Mouse (Mus musculus) hindbrain, embryonic 16.5 days (tissue): Measurements from ENCODE around the gene Kcnb1. TPM values are rescaled to one million over a fixed set of nuclear protein-coding genes. Genes with fewer than 3 reads are reported as not detected.

Experiments used
- ATAC-seq: fragments of 200-750 bp; cut with Nextera tagmentation; 2 replicates; pipeline ENCODE4 v1.8.0; 2017; ENCODE audit warnings: moderate TSS enrichment, moderate library complexity
- H3K27ac ChIP-seq: fragments of 300-500 bp; sonication (generic); 2 replicates; pipeline ENCODE4 v1.5.1; 2014; ENCODE audit warnings: low read depth, mild to moderate bottlenecking, control low read depth, low read length, moderate library complexity
- H3K27me3 ChIP-seq: fragments of 300-500 bp; sonication (generic); replicated peaks from 2 replicates; pipeline ENCODE4 v1.6.1; 2014; ENCODE audit warnings: low read length; ENCODE audit not compliant: control insufficient read depth, insufficient read depth
- H3K36me3 ChIP-seq: fragments of 300-500 bp; sonication (generic); 2 replicates; pipeline ENCODE4 v1.6.1; 2014; ENCODE audit warnings: mild to moderate bottlenecking, low read length, moderate library complexity, mixed read lengths; ENCODE audit not compliant: control insufficient read depth, insufficient read depth
- H3K4me1 ChIP-seq: fragments of 300-500 bp; sonication (generic); 2 replicates; pipeline ENCODE4 v1.6.1; 2014; ENCODE audit warnings: low read depth, low read length; ENCODE audit not compliant: control insufficient read depth, insufficient read depth
- H3K4me2 ChIP-seq: fragments of 300-500 bp; sonication (generic); 2 replicates; pipeline ENCODE4 v1.6.1; 2014; ENCODE audit warnings: mild to moderate bottlenecking, low read length, control low read depth, moderate library complexity
- H3K4me3 ChIP-seq: fragments of 300-500 bp; sonication (generic); 2 replicates; pipeline ENCODE4 v1.5.1; 2014; ENCODE audit warnings: mild to moderate bottlenecking, low read length, control low read depth, moderate library complexity
- H3K9ac ChIP-seq: fragments of 300-500 bp; sonication (generic); 2 replicates; pipeline ENCODE4 v1.6.1; 2014; ENCODE audit warnings: low read depth, mild to moderate bottlenecking, control low read depth, low read length, moderate library complexity
- H3K9me3 ChIP-seq: fragments of 300-500 bp; sonication (generic); 2 replicates; pipeline ENCODE4 v1.6.1; 2014; ENCODE audit warnings: mild to moderate bottlenecking, low read length, moderate library complexity; ENCODE audit not compliant: control insufficient read depth
- WGBS: fragments of 180-500 bp; shearing (Covaris S2); extraction: QIAGEN DNeasy Blood & Tissue Kit; methylation state at CpG from one replicate; pipeline ENCODE4 v1.1.7; 2014; 5-methylcytosine and 5-hydroxymethylcytosine counted together
- polyA plus RNA-seq: library from polyadenylated mRNA; unstranded; fragments of >200 nt; fragmentation: Nextera tagmentation; extraction: Ambion mirVana; gene quantifications from 2 replicates; pipeline ENCODE4 v1.2.1, GENCODE M21; 2015

Kcnb1 gene
- 3.2 TPM in 2 replicates for polyA plus RNA-seq

DNA sequence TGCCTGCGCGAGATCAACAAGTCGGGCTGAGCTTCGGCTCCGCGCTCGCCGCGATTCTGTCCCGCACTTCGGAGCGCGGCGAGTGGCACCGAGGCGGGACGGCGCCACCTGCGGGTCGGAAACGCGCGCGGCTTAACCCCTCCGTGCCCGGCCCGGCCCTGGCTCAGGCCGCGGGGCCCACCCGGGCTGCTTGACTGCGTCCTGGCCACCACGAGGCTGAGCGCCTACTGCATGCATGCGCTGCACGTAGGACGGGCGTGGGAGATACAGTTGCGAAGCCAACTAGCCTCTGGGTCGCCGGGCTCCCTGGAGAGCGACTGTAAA, at the start of gene Kcnb1:
Gene Kcnb1, minus strand, starts transcription at position 80 of the 324 bp plus-strand sequence.
- no peaks in the 10 kb centered on the region for H3K9me3 ChIP-seq
- peak within 1 kb of the TSS; percentile 60 for H3K27ac ChIP-seq
- H3K4me3 ChIP-seq: peak within 1 kb of the TSS; percentile 65
- no peaks in the 10 kb centered on the region; the same call in 1 of the 2 replicates for H3K36me3 ChIP-seq
- H3K9ac ChIP-seq: peak within 1 kb of the TSS; percentile 80
- H3K4me2 ChIP-seq: peak within 1 kb of the TSS; percentile 79
- H3K27me3 ChIP-seq: peaks cover 12% of the 10 kb centered on the region
- WGBS: under 1% methylated on average over 29 of the region's 41 CpGs
- H3K4me1 ChIP-seq: peaks cover 24% of the 10 kb centered on the region
- ATAC-seq: peak; percentile 82

DNA sequence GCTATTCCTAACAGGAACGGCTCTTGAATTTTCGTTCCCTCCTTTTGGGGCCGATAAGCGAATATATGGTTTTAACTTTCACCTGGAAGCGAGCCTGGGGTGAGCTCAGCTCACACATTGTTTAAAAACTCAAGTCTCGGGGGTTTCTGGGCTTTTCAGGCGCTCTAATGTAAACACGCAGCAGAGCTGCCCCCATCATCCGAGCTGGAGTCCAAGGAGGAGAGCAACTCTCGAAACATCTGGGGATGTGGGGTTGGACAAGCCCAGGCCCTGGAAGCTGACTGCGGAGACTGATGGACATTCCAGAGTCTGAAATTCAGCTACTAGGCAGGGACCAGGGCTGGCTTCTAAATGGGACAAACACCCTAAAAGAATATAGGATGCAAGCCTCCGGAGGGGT, 49.3 kb upstream of the Kcnb1 start:
- Histone ChIP-seq H3K4me3 (no peak overlapping the region), H3K9me3 (no peaks in the 10 kb centered on the region), H3K27ac (no peak overlapping the region), H3K9ac (no peak overlapping the region), H3K4me1 (peaks cover 7% of the 10 kb centered on the region), H3K4me2 (no peak overlapping the region), H3K36me3 (no peaks in the 10 kb centered on the region), H3K27me3 (peaks cover 9% of the 10 kb centered on the region)
- no peak for ATAC-seq
- 38% methylated on average over 12 of the region's 12 CpGs for WGBS

DNA sequence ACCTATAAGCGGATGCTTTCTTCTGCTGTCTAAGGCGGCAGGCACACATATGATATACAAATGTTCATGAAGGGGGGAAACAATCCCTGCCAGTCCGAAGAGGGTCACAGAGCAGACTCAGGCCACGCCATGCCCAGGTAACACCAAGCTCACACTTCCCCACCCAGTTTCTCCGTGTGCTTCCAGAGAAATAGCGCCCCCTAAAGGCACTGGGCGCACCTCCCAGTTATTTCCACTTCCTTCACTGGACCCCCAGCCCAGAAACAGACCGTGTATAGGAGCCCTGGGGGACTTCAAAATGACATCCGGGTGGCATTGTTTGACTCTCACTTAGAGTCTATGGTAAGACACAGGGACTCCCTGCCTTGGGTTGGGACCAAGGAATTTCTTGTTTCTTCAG, 47.3 kb upstream of the Kcnb1 start:
- H3K9me3 ChIP-seq: no peaks in the 10 kb centered on the region
- no peak for ATAC-seq
- H3K27me3 ChIP-seq: peaks cover 9% of the 10 kb centered on the region
- WGBS: 82% methylated on average over 9 of the region's 9 CpGs
- H3K4me2 ChIP-seq: no peak overlapping the region
- peaks cover 7% of the 10 kb centered on the region for H3K4me1 ChIP-seq
- no peak overlapping the region for H3K9ac ChIP-seq
- H3K4me3 ChIP-seq: no peak overlapping the region
- no peak overlapping the region for H3K27ac ChIP-seq
- no peaks in the 10 kb centered on the region for H3K36me3 ChIP-seq

DNA sequence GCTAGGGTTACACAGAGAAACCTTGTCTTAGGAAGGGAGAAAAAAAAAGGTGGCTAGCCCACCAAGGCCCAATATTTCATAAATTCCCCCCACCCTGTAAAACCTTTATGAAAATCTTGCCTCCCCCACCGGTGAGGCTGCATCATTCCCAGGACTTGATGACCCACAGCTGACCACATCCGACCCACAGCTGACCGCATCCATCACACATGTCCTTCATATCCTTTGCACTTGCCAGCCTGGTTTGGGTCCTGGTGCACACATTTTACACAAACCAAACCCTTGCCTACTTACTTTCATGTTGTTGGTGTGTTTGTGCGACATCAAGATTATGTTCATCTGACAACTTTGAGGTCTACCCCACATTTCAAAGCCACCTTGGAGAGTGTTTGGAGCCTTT, 46.2 kb upstream of the Kcnb1 start:
- WGBS: 96% methylated on average over 4 of the region's 4 CpGs
- no peak for ATAC-seq

DNA sequence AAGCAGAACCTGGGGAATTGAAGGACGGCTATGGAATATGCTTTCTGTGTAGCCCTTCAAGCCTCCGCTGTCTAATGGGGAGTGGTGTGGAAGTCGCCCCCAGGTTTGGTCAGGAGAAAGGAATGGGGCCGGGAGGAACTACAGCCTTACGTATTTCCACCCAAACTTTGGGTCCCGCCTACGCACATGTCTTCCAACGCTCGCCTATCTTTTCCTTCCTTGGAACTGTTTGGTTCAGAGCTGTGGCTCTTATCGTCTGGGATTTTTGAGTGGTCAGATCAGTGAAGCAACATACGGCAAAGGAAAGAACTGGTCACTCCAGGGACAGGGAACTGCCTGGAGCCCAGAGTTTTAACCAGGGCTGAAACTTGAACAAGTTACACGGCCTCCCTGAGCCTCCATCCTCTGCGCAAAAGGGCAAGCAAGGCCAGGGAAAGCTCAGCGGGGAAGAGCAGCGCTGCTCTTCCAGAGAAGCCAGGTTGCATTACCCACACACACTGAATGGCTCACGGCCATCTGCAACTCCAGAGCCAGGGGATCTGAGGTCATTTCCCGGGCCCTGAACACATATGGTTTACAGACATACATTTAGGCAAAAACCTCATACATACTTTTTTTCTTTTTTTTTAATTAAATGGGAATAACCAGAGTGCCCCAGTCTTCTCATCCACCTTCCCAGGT, 45.5 kb upstream of the Kcnb1 start:
- no peaks in the 10 kb centered on the region for H3K9me3 ChIP-seq
- no peak for ATAC-seq

More for the DNA sequence above, 46.2 kb upstream of the Kcnb1 start:
- H3K4me3 ChIP-seq: no peak overlapping the region
- H3K27me3 ChIP-seq: peaks cover 9% of the 10 kb centered on the region
- H3K27ac ChIP-seq: no peak overlapping the region
- H3K36me3 ChIP-seq: no peaks in the 10 kb centered on the region
- H3K4me2 ChIP-seq: no peak overlapping the region
- no peak overlapping the region for H3K9ac ChIP-seq
- peaks cover 7% of the 10 kb centered on the region for H3K4me1 ChIP-seq
- H3K9me3 ChIP-seq: no peaks in the 10 kb centered on the region

DNA sequence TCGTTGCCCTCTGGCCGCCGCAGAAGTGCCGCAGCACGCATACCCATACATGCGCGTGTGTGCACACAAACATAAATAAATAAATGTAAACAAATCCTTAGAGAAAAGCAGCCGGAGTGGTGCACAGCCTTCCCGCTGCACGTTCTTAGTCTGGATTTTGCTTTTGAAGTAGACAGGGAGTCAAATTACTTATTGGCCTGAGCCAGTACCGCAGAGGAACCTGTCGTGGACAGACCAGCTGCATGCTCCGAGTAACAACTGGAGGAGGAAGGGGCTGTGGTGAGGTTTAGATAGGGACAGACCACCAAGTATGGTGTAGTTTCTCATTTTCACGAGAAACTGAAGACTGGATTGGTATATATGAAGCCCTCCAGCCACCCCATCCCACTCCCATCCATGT, 43.8 kb upstream of the Kcnb1 start:
- Histone ChIP-seq H3K9ac (no peak overlapping the region), H3K4me1 (no peaks in the 10 kb centered on the region), H3K9me3 (no peaks in the 10 kb centered on the region), H3K4me2 (no peak overlapping the region), H3K4me3 (no peak overlapping the region), H3K27ac (no peak overlapping the region), H3K36me3 (no peaks in the 10 kb centered on the region), H3K27me3 (peaks cover 3% of the 10 kb centered on the region; the same call in 1 of the 2 replicates)
- WGBS: 68% methylated on average over 14 of the region's 14 CpGs
- ATAC-seq: no peak

More for the DNA sequence above, 45.5 kb upstream of the Kcnb1 start:
- Histone ChIP-seq H3K4me2 (no peak overlapping the region), H3K9ac (no peak overlapping the region), H3K4me3 (no peak overlapping the region), H3K27me3 (peaks cover 7% of the 10 kb centered on the region), H3K36me3 (no peaks in the 10 kb centered on the region), H3K4me1 (peaks cover 7% of the 10 kb centered on the region), H3K27ac (no peak overlapping the region)
- 78% methylated on average over 17 of the region's 17 CpGs for WGBS

DNA sequence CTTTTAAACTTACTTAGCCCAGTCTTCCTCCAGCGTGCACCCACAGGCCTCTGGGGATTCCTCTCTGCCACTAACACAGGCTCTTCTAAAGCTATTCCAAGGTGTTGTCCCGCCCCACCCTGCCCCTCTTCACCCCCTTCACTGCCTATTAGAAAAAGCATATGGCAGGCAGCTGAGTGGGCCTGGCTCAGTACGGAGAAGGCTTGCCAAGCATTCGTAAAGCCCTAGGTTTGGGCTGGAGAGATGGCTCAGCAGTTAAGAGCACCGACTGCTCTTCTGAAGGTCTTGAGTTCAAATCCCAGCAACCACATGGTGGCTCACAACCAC, 43.0 kb upstream of the Kcnb1 start:
- Histone ChIP-seq H3K4me2 (no peak overlapping the region), H3K27me3 (no peaks in the 10 kb centered on the region), H3K4me3 (no peak overlapping the region), H3K27ac (no peak overlapping the region), H3K9me3 (no peaks in the 10 kb centered on the region), H3K36me3 (no peaks in the 10 kb centered on the region), H3K4me1 (no peaks in the 10 kb centered on the region), H3K9ac (no peak overlapping the region)
- 80% methylated on average over 5 of the region's 5 CpGs for WGBS
- ATAC-seq: no peak

DNA sequence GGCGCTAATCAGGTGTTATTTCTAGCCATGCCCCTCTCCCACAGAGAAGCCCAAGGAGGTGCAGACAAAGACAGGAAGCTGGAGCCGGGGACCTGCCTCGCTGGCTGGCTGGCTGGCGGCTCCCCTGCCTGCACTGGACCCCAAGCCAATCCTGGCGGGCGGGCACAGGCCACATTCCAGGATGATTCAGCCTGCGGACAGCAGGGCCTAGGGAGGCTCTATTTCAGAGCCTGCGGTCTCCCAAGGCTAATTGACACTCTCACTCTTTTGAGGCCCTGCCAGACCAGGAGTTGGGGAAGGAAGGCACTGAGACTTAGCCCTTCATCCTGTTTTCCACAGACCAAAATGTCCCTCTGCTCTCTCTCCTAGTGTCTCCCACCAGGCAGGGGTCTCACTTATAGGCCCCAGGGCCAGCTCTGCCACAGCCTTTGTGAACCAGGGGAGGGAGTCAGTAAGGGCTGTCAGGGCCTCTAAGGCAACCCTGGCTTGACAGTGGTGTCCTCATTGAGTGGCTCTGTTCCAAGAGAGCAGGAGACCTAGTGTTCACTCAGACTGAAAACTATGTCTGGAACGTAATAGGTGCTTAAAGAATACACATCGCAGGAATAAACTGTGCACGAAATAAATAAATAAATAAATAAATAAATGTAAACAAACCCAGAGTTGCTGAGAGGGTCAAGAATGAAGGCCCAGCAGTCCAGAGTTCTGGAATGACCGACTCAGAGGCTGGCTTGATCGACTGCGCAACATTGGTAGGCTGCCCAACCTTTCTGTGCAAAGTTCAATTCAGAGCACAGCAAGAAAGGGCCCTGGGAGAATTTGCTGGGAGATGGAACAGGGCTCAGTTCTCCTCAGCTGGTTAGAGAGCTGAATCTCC, 42.4 kb upstream of the Kcnb1 start:
- H3K4me2 ChIP-seq: no peak overlapping the region
- no peak for ATAC-seq
- H3K4me3 ChIP-seq: no peak overlapping the region
- WGBS: 48% methylated on average over 14 of the region's 14 CpGs
- H3K27me3 ChIP-seq: no peaks in the 10 kb centered on the region
- H3K36me3 ChIP-seq: no peaks in the 10 kb centered on the region
- no peak overlapping the region for H3K27ac ChIP-seq
- no peak overlapping the region for H3K9ac ChIP-seq
- no peaks in the 10 kb centered on the region for H3K4me1 ChIP-seq
- H3K9me3 ChIP-seq: no peaks in the 10 kb centered on the region

DNA sequence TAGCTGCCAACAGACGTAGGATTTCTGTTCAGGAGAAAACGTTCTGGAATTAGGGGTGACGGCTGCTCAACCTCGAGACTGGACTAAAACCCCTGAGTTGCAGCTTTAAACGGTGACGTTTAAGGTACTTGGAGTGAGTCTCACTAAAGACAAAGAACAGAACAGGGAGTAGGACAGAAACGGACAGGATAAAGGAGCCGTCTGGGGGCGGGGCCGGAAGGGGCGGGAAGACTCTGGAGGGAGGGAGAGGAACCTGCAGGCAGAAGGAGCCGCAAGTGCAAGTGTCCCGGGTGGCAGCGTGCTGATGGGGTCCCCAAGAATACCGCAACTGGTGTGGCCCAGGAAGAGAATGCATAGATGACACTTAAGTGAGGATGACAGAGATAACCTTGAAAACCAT, 40.6 kb upstream of the Kcnb1 start:
- WGBS: 8% methylated on average over 15 of the region's 15 CpGs
- Histone ChIP-seq H3K4me2 (no peak overlapping the region), H3K27me3 (no peaks in the 10 kb centered on the region), H3K4me3 (no peak overlapping the region), H3K36me3 (no peaks in the 10 kb centered on the region), H3K27ac (no peak overlapping the region), H3K4me1 (no peaks in the 10 kb centered on the region), H3K9me3 (no peaks in the 10 kb centered on the region), H3K9ac (no peak overlapping the region)
- ATAC-seq: no peak
